Mouse (Mus musculus): ENCODE measurements around the gene Fam111a. TPM values are rescaled to one million over a fixed set of nuclear protein-coding genes. Genes with fewer than 3 reads are reported as not detected.

The Fam111a gene
- polyA plus RNA-seq, 1 experiment, result not detected

- WGBS, result 20% methylated on average over 23 of the region's 23 CpGs
- Histone ChIP-seq H3K4me3 (ENCODE audit: insufficient read depth, low read depth, low read length) (peak overlapping the region; percentile 70), H3K4me1 (ENCODE audit: control insufficient read depth, insufficient read depth, low read length) (peaks cover 13% of the 10 kb centered on the region), H3K27ac (ENCODE audit: insufficient read depth, low read depth, low read length) (no peak overlapping the region)
- TF ChIP-seq POLR2A (IDR thresholded peaks at IDR 0.05; ENCODE audit: insufficient read depth, low read depth, low read length) (no peak), CTCF (IDR thresholded peaks at IDR 0.05; ENCODE audit: insufficient read depth, low read depth, low read length) (no peak)
These were observed 50.9 kb downstream of the Fam111a start for GRCm38 (mm10) chr19:12596290-12597072.

DNA sequence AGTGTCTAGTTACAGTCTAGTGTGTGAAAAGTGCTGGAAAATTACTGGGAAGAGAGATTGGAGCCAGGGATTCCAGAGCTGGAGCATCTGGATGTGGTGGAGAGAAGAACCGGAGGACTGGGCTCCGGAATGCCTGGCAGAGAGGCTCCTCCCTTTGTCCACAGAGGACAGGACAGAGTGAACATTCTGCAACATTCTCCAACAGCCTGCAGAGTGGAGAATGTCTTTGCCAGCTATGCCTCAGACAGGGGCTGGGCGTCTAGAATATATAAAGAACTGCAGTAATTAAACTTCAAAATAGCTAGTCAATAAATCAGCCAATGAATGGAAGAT lies 51.5 kb downstream of the Fam111a start:
- TF ChIP-seq CTCF (IDR thresholded peaks at IDR 0.05; ENCODE audit: insufficient read depth, low read depth, low read length) (no peak), POLR2A (IDR thresholded peaks at IDR 0.05; ENCODE audit: insufficient read depth, low read depth, low read length) (no peak)
- H3K4me3 ChIP-seq (ENCODE audit: insufficient read depth, low read depth, low read length), result peak overlapping the region; percentile 70; the same call in 1 of the 2 replicates
- WGBS, result 66% methylated on average over 3 of the region's 3 CpGs
- H3K4me1 ChIP-seq (ENCODE audit: control insufficient read depth, insufficient read depth, low read length), result peaks cover 13% of the 10 kb centered on the region
- H3K27ac ChIP-seq (ENCODE audit: insufficient read depth, low read depth, low read length), result no peak overlapping the region

DNA sequence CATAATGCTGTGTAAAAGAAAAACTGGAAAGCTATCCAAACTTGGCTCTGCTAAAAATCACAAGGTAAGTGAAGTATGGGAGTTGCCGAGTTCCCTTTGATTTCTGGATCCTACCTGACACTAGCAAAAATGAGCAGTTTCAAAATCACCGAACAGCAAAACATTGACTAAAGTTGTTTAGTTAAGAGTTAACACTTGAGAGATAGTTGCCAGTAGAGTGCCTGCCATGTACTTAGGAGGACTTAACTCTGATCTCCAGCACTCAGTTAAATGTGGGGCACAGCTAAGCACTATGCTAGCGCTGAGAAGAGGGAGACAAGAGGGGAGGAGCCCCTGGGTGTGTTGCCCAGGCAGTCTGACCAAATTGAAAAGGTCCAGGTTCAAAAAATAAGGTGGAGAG lies 53.1 kb downstream of the Fam111a start:
- Histone ChIP-seq H3K4me3 (ENCODE audit: insufficient read depth, low read depth, low read length) (no peak overlapping the region), H3K4me1 (ENCODE audit: control insufficient read depth, insufficient read depth, low read length) (peaks cover 13% of the 10 kb centered on the region), H3K27ac (ENCODE audit: insufficient read depth, low read depth, low read length) (no peak overlapping the region)
- TF ChIP-seq POLR2A (IDR thresholded peaks at IDR 0.05; ENCODE audit: insufficient read depth, low read depth, low read length), result no peak
- TF ChIP-seq CTCF (IDR thresholded peaks at IDR 0.05; ENCODE audit: insufficient read depth, low read depth, low read length), result no peak
- WGBS, result 68% methylated on average over 3 of the region's 3 CpGs

- Histone ChIP-seq H3K27ac (ENCODE audit: insufficient read depth, low read depth, low read length) (no peak within 1 kb of the TSS), H3K4me1 (ENCODE audit: control insufficient read depth, insufficient read depth, low read length) (peaks cover 13% of the 10 kb centered on the region), H3K4me3 (ENCODE audit: insufficient read depth, low read depth, low read length) (no peak within 1 kb of the TSS)
- WGBS, result 62% methylated on average over 1 of the region's 1 CpGs
- TF ChIP-seq POLR2A (IDR thresholded peaks at IDR 0.05; ENCODE audit: insufficient read depth, low read depth, low read length) (no peak), CTCF (IDR thresholded peaks at IDR 0.05; ENCODE audit: insufficient read depth, low read depth, low read length) (no peak)
These were observed 54.1 kb downstream of the Fam111a start, which contains the start of gene Gm4952 for GRCm38 (mm10) chr19:12599674-12600073. Gene Gm4952 (plus strand): TSS chr19:12599974.

- H3K4me3 ChIP-seq (ENCODE audit: insufficient read depth, low read depth, low read length), result no peak overlapping the region
- H3K27ac ChIP-seq (ENCODE audit: insufficient read depth, low read depth, low read length), result no peak overlapping the region
- TF ChIP-seq POLR2A (IDR thresholded peaks at IDR 0.05; ENCODE audit: insufficient read depth, low read depth, low read length), result no peak
- H3K4me1 ChIP-seq (ENCODE audit: control insufficient read depth, insufficient read depth, low read length), result peaks cover 8% of the 10 kb centered on the region; the same call in 1 of the 2 replicates
- 47% methylated on average over 2 of the region's 2 CpGs for WGBS
These were observed 55.3 kb downstream of the Fam111a start for GRCm38 (mm10) chr19:12600684-12601480.

DNA sequence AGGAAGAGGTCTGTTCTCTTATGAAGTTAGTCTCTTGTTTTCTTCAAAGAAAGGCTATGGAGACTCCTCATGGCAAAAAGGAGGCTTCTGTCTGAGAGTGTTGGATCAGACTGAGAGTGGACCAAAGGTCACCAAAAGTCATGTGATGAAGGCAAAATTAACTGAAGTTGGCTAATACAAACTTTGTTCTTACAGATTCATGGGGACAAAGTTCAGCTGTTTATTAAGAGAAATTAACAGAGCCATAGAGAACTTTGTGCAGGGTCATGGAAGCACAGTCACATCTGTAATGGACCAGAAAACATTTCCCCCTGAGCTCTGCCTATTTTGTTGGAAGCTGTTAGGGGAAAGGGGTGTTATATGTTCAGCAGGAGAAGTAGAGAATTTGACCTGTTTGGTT lies 62.8 kb downstream of the Fam111a start:
- TF ChIP-seq CTCF (IDR thresholded peaks at IDR 0.05; ENCODE audit: insufficient read depth, low read depth, low read length), result no peak
- no peak for TF ChIP-seq POLR2A (IDR thresholded peaks at IDR 0.05; ENCODE audit: insufficient read depth, low read depth, low read length)
- H3K4me1 ChIP-seq (ENCODE audit: control insufficient read depth, insufficient read depth, low read length), result no peaks in the 10 kb centered on the region
- H3K27ac ChIP-seq (ENCODE audit: insufficient read depth, low read depth, low read length), result no peak overlapping the region
- H3K4me3 ChIP-seq (ENCODE audit: insufficient read depth, low read depth, low read length), result no peak overlapping the region

- H3K27ac ChIP-seq (ENCODE audit: insufficient read depth, low read depth, low read length), result no peak overlapping the region
- H3K4me3 ChIP-seq (ENCODE audit: insufficient read depth, low read depth, low read length), result no peak overlapping the region
- TF ChIP-seq POLR2A (IDR thresholded peaks at IDR 0.05; ENCODE audit: insufficient read depth, low read depth, low read length), result no peak
- TF ChIP-seq CTCF (IDR thresholded peaks at IDR 0.05; ENCODE audit: insufficient read depth, low read depth, low read length), result no peak
- no peaks in the 10 kb centered on the region for H3K4me1 ChIP-seq (ENCODE audit: control insufficient read depth, insufficient read depth, low read length)
- 79% methylated on average over 1 of the region's 1 CpGs for WGBS
These were observed 68.1 kb downstream of the Fam111a start for GRCm38 (mm10) chr19:12613646-12614045.

- no peak within 1 kb of the TSS for H3K27ac ChIP-seq (ENCODE audit: insufficient read depth, low read depth, low read length)
- H3K4me1 ChIP-seq (ENCODE audit: control insufficient read depth, insufficient read depth, low read length), result no peaks in the 10 kb centered on the region
- 80% methylated on average over 4 of the region's 4 CpGs for WGBS
- H3K4me3 ChIP-seq (ENCODE audit: insufficient read depth, low read depth, low read length), result no peak within 1 kb of the TSS
- TF ChIP-seq POLR2A (IDR thresholded peaks at IDR 0.05; ENCODE audit: insufficient read depth, low read depth, low read length) (no peak), CTCF (IDR thresholded peaks at IDR 0.05; ENCODE audit: insufficient read depth, low read depth, low read length) (no peak)
These were observed 87.6 kb downstream of the Fam111a start, which contains the start of gene Glyat for GRCm38 (mm10) chr19:12633176-12633575. Gene Glyat (plus strand): TSS chr19:12633308.

DNA sequence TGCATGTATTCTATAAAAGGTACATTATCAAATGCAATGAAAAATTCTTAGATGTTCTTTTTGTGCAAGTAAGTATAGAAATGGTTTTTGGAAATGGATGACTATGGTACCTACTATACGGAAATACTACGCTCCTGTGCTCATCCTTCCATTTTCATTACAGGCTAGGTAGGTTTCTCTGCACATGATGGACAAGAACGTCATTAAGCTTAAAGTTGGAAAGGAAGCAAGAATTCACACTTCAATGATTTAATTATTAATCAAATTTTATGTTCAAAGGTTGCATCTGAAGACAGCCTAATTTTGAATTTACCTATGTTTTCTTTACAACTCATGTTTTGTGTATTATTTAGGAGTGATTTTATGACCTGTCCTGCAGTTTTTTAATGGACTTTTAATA lies 88.7 kb downstream of the Fam111a start:
- H3K4me3 ChIP-seq (ENCODE audit: insufficient read depth, low read depth, low read length), result no peak overlapping the region
- TF ChIP-seq POLR2A (IDR thresholded peaks at IDR 0.05; ENCODE audit: insufficient read depth, low read depth, low read length), result no peak
- no peak for TF ChIP-seq CTCF (IDR thresholded peaks at IDR 0.05; ENCODE audit: insufficient read depth, low read depth, low read length)
- 83% methylated on average over 3 of the region's 3 CpGs for WGBS
- no peak overlapping the region for H3K27ac ChIP-seq (ENCODE audit: insufficient read depth, low read depth, low read length)
- no peaks in the 10 kb centered on the region for H3K4me1 ChIP-seq (ENCODE audit: control insufficient read depth, insufficient read depth, low read length)

Measured in olfactory bulb, adult 2 months (tissue).